Mouse (Mus musculus): Measurements from ENCODE around the gene Zfp369. TPM values are rescaled to one million over a fixed set of nuclear protein-coding genes. Genes with fewer than 3 reads are reported as not detected.
"Not testable (repeated sequence)": the region's sequence is repeated elsewhere in the genome, so short reads cannot be mapped to it uniquely, and the experiment has no call there.

The Zfp369 gene
- polyA plus RNA-seq, 1 experiment = 0.56 TPM

DNA sequence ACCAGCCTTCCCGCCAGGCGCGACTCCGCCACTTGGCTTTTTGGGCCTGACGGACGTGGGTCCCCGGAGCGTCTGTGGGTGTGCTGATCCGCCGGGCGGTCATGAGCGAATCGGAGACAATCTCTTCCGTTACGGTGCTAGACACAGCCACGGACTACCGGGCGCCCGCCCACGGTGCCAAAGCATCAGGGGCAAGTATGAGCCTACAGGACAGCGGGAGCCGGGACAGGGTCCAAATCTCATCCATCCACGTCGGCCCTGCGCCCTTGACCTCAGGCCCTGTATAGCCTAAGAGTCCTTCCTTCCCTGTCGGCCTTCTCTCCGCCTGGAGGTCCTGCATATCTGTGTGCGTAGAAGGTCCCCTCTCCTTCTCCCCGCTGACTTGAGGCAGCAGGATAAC is 19.4 kb upstream of the Zfp369 start, which contains the start of gene Gm10775:
Gm10775 (plus strand) TSS at position 301 of the 400 bp plus-strand sequence.
- H3K4me3 ChIP-seq (replicated peaks) = no peak within 1 kb of the TSS
- peaks cover 26% of the 10 kb centered on the region for H3K27me3 ChIP-seq (ENCODE audit: control insufficient read depth)
- H3K36me3 ChIP-seq (ENCODE audit: control insufficient read depth) = peaks cover 5% of the 10 kb centered on the region
- TF ChIP-seq GATA1 (IDR thresholded peaks at IDR 0.05; ENCODE audit: low read length) (no peak), TAL1 (IDR thresholded peaks at IDR 0.05; ENCODE audit: low read length) (no peak)
- peaks cover 70% of the 10 kb centered on the region for H3K9me3 ChIP-seq (ENCODE audit: control insufficient read depth, low read length)
- H3K4me1 ChIP-seq (ENCODE audit: control insufficient read depth) = no peaks in the 10 kb centered on the region

DNA sequence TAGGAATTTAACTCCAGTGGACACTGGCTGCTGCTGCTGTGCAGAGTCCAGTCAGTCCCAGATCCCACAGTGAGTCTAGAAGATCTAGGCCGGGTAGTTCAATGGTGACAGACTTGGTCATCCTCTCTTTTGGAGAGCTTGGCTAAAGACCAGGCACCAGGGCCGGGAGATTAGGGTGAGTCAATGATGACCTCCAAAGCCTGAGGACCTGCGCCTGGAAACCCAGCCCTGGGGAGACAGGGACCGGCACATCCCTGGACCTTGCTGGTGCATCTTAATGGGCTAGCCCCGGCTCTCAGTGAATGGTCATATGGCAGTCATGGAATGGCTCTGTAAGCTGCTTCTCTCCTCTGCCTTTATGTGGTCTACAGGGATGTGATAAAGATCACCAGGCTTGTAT is 16.5 kb upstream of the Zfp369 start:
- Histone ChIP-seq H3K36me3 (ENCODE audit: control insufficient read depth) (peaks cover 5% of the 10 kb centered on the region), H3K9me3 (ENCODE audit: control insufficient read depth, low read length) (peaks cover 64% of the 10 kb centered on the region), H3K4me1 (ENCODE audit: control insufficient read depth) (no peaks in the 10 kb centered on the region), H3K27me3 (ENCODE audit: control insufficient read depth) (peaks cover 23% of the 10 kb centered on the region), H3K4me3 (replicated peaks) (no peak overlapping the region)
- no peak for TF ChIP-seq TAL1 (IDR thresholded peaks at IDR 0.05; ENCODE audit: low read length)
- no peak for TF ChIP-seq GATA1 (IDR thresholded peaks at IDR 0.05; ENCODE audit: low read length)

GRCm38 (mm10) chr13:65277994-65278382 is 626 bp upstream of the Zfp369 start:
- H3K9me3 ChIP-seq (ENCODE audit: control insufficient read depth, low read length) = no peaks in the 10 kb centered on the region
- no peaks in the 10 kb centered on the region for H3K36me3 ChIP-seq (ENCODE audit: control insufficient read depth)
- TF ChIP-seq TAL1 (IDR thresholded peaks at IDR 0.05; ENCODE audit: low read length) (no peak), GATA1 (IDR thresholded peaks at IDR 0.05; ENCODE audit: low read length) (no peak)
- H3K27me3 ChIP-seq (ENCODE audit: control insufficient read depth) = no peaks in the 10 kb centered on the region
- H3K4me3 ChIP-seq (replicated peaks) = peak overlapping the region; percentile 88
- peaks cover 29% of the 10 kb centered on the region for H3K4me1 ChIP-seq (ENCODE audit: control insufficient read depth)

GRCm38 (mm10) chr13:65286771-65287170 is 8.2 kb downstream of the Zfp369 start:
- peaks cover 17% of the 10 kb centered on the region for H3K9me3 ChIP-seq (ENCODE audit: control insufficient read depth, low read length)
- TF ChIP-seq GATA1 (IDR thresholded peaks at IDR 0.05; ENCODE audit: low read length) (no peak), TAL1 (IDR thresholded peaks at IDR 0.05; ENCODE audit: low read length) (no peak)
- no peaks in the 10 kb centered on the region for H3K4me1 ChIP-seq (ENCODE audit: control insufficient read depth)
- H3K36me3 ChIP-seq (ENCODE audit: control insufficient read depth) = peaks cover 46% of the 10 kb centered on the region
- H3K27me3 ChIP-seq (ENCODE audit: control insufficient read depth) = no peaks in the 10 kb centered on the region
- H3K4me3 ChIP-seq (replicated peaks) = no peak overlapping the region

DNA sequence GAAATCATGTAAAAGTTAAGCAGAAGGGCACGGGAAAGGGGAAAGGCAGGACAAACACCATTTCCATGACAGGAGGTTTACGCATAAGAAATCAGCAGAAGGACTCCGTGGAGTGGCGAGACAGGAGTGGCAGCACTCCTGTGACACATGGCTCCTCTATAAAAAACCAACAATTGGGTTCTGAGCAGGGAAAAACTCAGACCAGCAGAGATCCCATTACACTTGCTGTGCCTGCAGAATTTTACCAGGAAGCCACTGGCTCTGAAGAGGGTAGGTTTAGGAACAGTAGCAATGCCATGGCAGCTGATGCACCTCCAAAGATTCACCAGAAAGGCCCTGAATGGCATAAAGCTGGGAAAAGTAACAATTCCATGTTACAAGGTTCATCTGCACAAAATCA is 17.7 kb downstream of the Zfp369 start:
- Histone ChIP-seq H3K4me1 (ENCODE audit: control insufficient read depth) (no peaks in the 10 kb centered on the region), H3K27me3 (ENCODE audit: control insufficient read depth) (no peaks in the 10 kb centered on the region), H3K9me3 (ENCODE audit: control insufficient read depth, low read length) (peaks cover 42% of the 10 kb centered on the region), H3K4me3 (replicated peaks) (no peak overlapping the region), H3K36me3 (ENCODE audit: control insufficient read depth) (peaks cover 58% of the 10 kb centered on the region)
- no peak for TF ChIP-seq GATA1 (IDR thresholded peaks at IDR 0.05; ENCODE audit: low read length)
- TF ChIP-seq TAL1 (IDR thresholded peaks at IDR 0.05; ENCODE audit: low read length) = no peak

DNA sequence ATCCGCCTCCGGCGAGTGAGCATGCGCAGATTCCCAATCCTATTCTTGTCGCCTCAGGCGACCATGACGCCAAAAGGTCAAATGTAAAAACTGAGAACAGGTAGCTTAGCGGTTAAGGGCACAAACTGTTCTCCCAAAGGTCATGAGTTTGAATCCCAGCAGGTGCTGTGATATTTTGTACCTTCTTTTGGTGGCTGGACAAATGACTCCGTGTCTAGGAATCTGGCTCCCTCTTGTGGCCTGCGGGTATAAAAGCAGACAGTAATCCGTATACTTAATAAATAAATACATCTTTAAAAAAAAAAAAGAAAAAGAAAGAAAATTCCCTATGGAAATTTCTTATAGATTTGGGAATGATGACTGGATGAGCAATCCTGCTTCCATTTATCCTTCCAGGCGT is 32.2 kb downstream of the Zfp369 start:
- H3K36me3 ChIP-seq (ENCODE audit: control insufficient read depth); H3K4me1 ChIP-seq (ENCODE audit: control insufficient read depth); H3K27me3 ChIP-seq (ENCODE audit: control insufficient read depth); H3K9me3 ChIP-seq (ENCODE audit: control insufficient read depth, low read length): not testable (repeated sequence)
- peak overlapping the region; percentile 38 for H3K4me3 ChIP-seq (replicated peaks)

- Histone ChIP-seq H3K27me3 (ENCODE audit: control insufficient read depth) (no peaks in the 10 kb centered on the region), H3K9me3 (ENCODE audit: control insufficient read depth, low read length) (peaks cover 6% of the 10 kb centered on the region), H3K4me1 (ENCODE audit: control insufficient read depth) (peaks cover 3% of the 10 kb centered on the region), H3K4me3 (replicated peaks) (peak overlapping the region; percentile 38), H3K36me3 (ENCODE audit: control insufficient read depth) (no peaks in the 10 kb centered on the region)
- TF ChIP-seq TAL1 (IDR thresholded peaks at IDR 0.05; ENCODE audit: low read length) = no peak
- no peak for TF ChIP-seq GATA1 (IDR thresholded peaks at IDR 0.05; ENCODE audit: low read length)
Measured at GRCm38 (mm10) chr13:65311311-65311755, 32.7 kb downstream of the Zfp369 start.

DNA sequence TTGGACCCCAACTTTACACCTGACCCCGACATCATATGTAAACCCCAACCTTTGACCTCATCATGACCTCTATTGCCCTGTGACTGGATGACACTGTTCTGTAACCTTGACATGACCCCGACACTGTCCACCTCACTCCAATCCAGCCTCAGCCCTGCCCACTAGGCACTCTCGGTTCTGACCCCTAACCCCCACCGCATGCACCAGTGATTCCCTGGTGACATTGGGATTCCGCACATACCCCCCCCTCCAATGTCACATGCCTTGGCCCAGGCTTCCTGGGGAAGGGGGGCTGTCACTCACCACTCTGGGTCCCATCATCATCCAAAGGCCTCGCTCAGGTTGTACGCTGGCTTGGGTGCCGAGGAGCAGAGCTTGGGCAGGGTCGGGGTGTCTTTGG is 33.2 kb downstream of the Zfp369 start:
- no peaks in the 10 kb centered on the region for H3K36me3 ChIP-seq (ENCODE audit: control insufficient read depth)
- TF ChIP-seq TAL1 (IDR thresholded peaks at IDR 0.05; ENCODE audit: low read length) = no peak
- no peak for TF ChIP-seq GATA1 (IDR thresholded peaks at IDR 0.05; ENCODE audit: low read length)
- H3K27me3 ChIP-seq (ENCODE audit: control insufficient read depth) = no peaks in the 10 kb centered on the region
- peaks cover 3% of the 10 kb centered on the region for H3K4me1 ChIP-seq (ENCODE audit: control insufficient read depth)
- H3K4me3 ChIP-seq (replicated peaks) = no peak overlapping the region
- peaks cover 6% of the 10 kb centered on the region for H3K9me3 ChIP-seq (ENCODE audit: control insufficient read depth, low read length)

- not testable (repeated sequence) for H3K27me3 ChIP-seq (ENCODE audit: control insufficient read depth); H3K4me1 ChIP-seq (ENCODE audit: control insufficient read depth); H3K4me3 ChIP-seq (replicated peaks); H3K36me3 ChIP-seq (ENCODE audit: control insufficient read depth)
- peaks cover 23% of the 10 kb centered on the region for H3K9me3 ChIP-seq (ENCODE audit: control insufficient read depth, low read length)
Measured at GRCm38 (mm10) chr13:65348501-65348900, 69.9 kb downstream of the Zfp369 start.

- not testable (repeated sequence) for H3K4me3 ChIP-seq (replicated peaks); H3K27me3 ChIP-seq (ENCODE audit: control insufficient read depth); H3K4me1 ChIP-seq (ENCODE audit: control insufficient read depth)
Measured at GRCm38 (mm10) chr13:65351768-65352167, 73.2 kb downstream of the Zfp369 start.

More at GRCm38 (mm10) chr13:65351768-65352167, 73.2 kb downstream of the Zfp369 start:
- H3K9me3 ChIP-seq (ENCODE audit: control insufficient read depth, low read length) = peaks cover 20% of the 10 kb centered on the region
- not testable (repeated sequence) for H3K36me3 ChIP-seq (ENCODE audit: control insufficient read depth)

Other genes with a start within 250 kb of the Zfp369 start
- gene Spata31d1c, start 245.8 kb upstream of the Zfp369 start, polyA plus RNA-seq (2012) = not detected in 2 replicates
- gene Prss47, start 226.1 kb upstream of the Zfp369 start, polyA plus RNA-seq (2012) = not detected in 2 replicates
- 0.47 and 0.66 TPM in 2 replicates for gene Mfsd14b, start 165.8 kb upstream of the Zfp369 start, polyA plus RNA-seq (2012)
- gene Olfr465-ps1, start 140.7 kb upstream of the Zfp369 start, polyA plus RNA-seq (2012) = not detected in 2 replicates
- gene Olfr466, start 128.6 kb upstream of the Zfp369 start, polyA plus RNA-seq (2012) = not detected in 2 replicates
- gene Nlrp4f, start 72.8 kb upstream of the Zfp369 start, polyA plus RNA-seq (2012) = not detected in 2 replicates
- 0.07 TPM in 1 of 2 replicates, not detected in the other for gene Gm10775, start 19.3 kb upstream of the Zfp369 start, polyA plus RNA-seq (2012)
- not detected in 2 replicates for gene Gm10139, start 233.9 kb downstream of the Zfp369 start, polyA plus RNA-seq (2012)